Mouse (Mus musculus): ENCODE measurements around the gene Coro2b. TPM values are rescaled to one million over a fixed set of nuclear protein-coding genes. Genes with fewer than 3 reads are reported as not detected.

The Coro2b gene
- polyA plus RNA-seq (2014; fragmentation: Nextera tagmentation; extraction: Ambion mirVana) = 11.1 and 12.3 TPM in 2 replicates

- H3K36me3 ChIP-seq (ENCODE audit: control insufficient read depth, insufficient read depth, low read length) = no peaks in the 10 kb centered on the region
- peak within 1 kb of the TSS; percentile 83 for H3K9ac ChIP-seq (ENCODE audit: low read depth, low read length)
- H3K4me2 ChIP-seq (ENCODE audit: low read depth, low read length) = peak within 1 kb of the TSS; percentile 97
- no peaks in the 10 kb centered on the region for H3K9me3 ChIP-seq (ENCODE audit: control insufficient read depth, low read length)
- WGBS = 6% methylated on average over 12 of the region's 74 CpGs
- ATAC-seq (ENCODE audit: low read depth) = peak; percentile 54
- DNase-seq (ENCODE audit: low spot score) = peak; percentile 83
- H3K4me1 ChIP-seq (ENCODE audit: control insufficient read depth, insufficient read depth, low read length) = peaks cover 26% of the 10 kb centered on the region
- H3K4me3 ChIP-seq (ENCODE audit: low read depth, low read length) = peak within 1 kb of the TSS; percentile 68
- H3K27ac ChIP-seq (replicated peaks; ENCODE audit: low read depth, low read length) = peak within 1 kb of the TSS; percentile 76
- H3K27me3 ChIP-seq (replicated peaks; ENCODE audit: control insufficient read depth, insufficient read depth, low read length) = no peaks in the 10 kb centered on the region
These were observed at the start of gene Coro2b for GRCm38 (mm10) chr9:62536655-62537631. Gene Coro2b (minus strand): TSS chr9:62537044.

GRCm38 (mm10) chr9:62577558-62577957 is 40.7 kb upstream of the Coro2b start:
- H3K4me1 ChIP-seq (ENCODE audit: control insufficient read depth, insufficient read depth, low read length) = no peaks in the 10 kb centered on the region
- WGBS = 38% methylated on average over 1 of the region's 1 CpGs
- no peak for ATAC-seq (ENCODE audit: low read depth)

GRCm38 (mm10) chr9:62569121-62569520 is 32.3 kb upstream of the Coro2b start:
- whole genome bisulfite sequencing = 80% methylated on average over 6 of the region's 6 CpGs
- no peaks in the 10 kb centered on the region for H3K27me3 ChIP-seq (replicated peaks; ENCODE audit: control insufficient read depth, insufficient read depth, low read length)
- no peaks in the 10 kb centered on the region for H3K4me1 ChIP-seq (ENCODE audit: control insufficient read depth, insufficient read depth, low read length)
- DNase-seq (ENCODE audit: low spot score) (no peak), ATAC-seq (ENCODE audit: low read depth) (no peak)
- H3K4me3 ChIP-seq (ENCODE audit: low read depth, low read length) = no peak overlapping the region
- no peak overlapping the region for H3K9ac ChIP-seq (ENCODE audit: low read depth, low read length)
- no peak overlapping the region for H3K4me2 ChIP-seq (ENCODE audit: low read depth, low read length)
- H3K9me3 ChIP-seq (ENCODE audit: control insufficient read depth, low read length) = no peaks in the 10 kb centered on the region
- H3K27ac ChIP-seq (replicated peaks; ENCODE audit: low read depth, low read length) = no peak overlapping the region
- no peaks in the 10 kb centered on the region for H3K36me3 ChIP-seq (ENCODE audit: control insufficient read depth, insufficient read depth, low read length)

More at GRCm38 (mm10) chr9:62577558-62577957, 40.7 kb upstream of the Coro2b start:
- Histone ChIP-seq H3K9ac (ENCODE audit: low read depth, low read length) (no peak overlapping the region), H3K4me3 (ENCODE audit: low read depth, low read length) (no peak overlapping the region), H3K27me3 (replicated peaks; ENCODE audit: control insufficient read depth, insufficient read depth, low read length) (no peaks in the 10 kb centered on the region), H3K4me2 (ENCODE audit: low read depth, low read length) (no peak overlapping the region), H3K36me3 (ENCODE audit: control insufficient read depth, insufficient read depth, low read length) (no peaks in the 10 kb centered on the region), H3K27ac (replicated peaks; ENCODE audit: low read depth, low read length) (no peak overlapping the region), H3K9me3 (ENCODE audit: control insufficient read depth, low read length) (no peaks in the 10 kb centered on the region)
- DNase-seq (ENCODE audit: low spot score) = no peak

- no peak for DNase-seq (ENCODE audit: low spot score)
- Histone ChIP-seq H3K4me3 (ENCODE audit: low read depth, low read length) (no peak overlapping the region), H3K4me1 (ENCODE audit: control insufficient read depth, insufficient read depth, low read length) (no peaks in the 10 kb centered on the region), H3K9me3 (ENCODE audit: control insufficient read depth, low read length) (no peaks in the 10 kb centered on the region), H3K27me3 (replicated peaks; ENCODE audit: control insufficient read depth, insufficient read depth, low read length) (no peaks in the 10 kb centered on the region), H3K9ac (ENCODE audit: low read depth, low read length) (no peak overlapping the region), H3K4me2 (ENCODE audit: low read depth, low read length) (no peak overlapping the region), H3K27ac (replicated peaks; ENCODE audit: low read depth, low read length) (no peak overlapping the region), H3K36me3 (ENCODE audit: control insufficient read depth, insufficient read depth, low read length) (no peaks in the 10 kb centered on the region)
- no peak for ATAC-seq (ENCODE audit: low read depth)
- WGBS = 81% methylated on average over 1 of the region's 1 CpGs
These were observed 31.0 kb upstream of the Coro2b start for GRCm38 (mm10) chr9:62567818-62568217.

GRCm38 (mm10) chr9:62562236-62562635 is 25.4 kb upstream of the Coro2b start:
- Histone ChIP-seq H3K9me3 (ENCODE audit: control insufficient read depth, low read length) (no peaks in the 10 kb centered on the region), H3K4me1 (ENCODE audit: control insufficient read depth, insufficient read depth, low read length) (no peaks in the 10 kb centered on the region), H3K36me3 (ENCODE audit: control insufficient read depth, insufficient read depth, low read length) (no peaks in the 10 kb centered on the region), H3K27ac (replicated peaks; ENCODE audit: low read depth, low read length) (no peak overlapping the region), H3K4me2 (ENCODE audit: low read depth, low read length) (no peak overlapping the region), H3K4me3 (ENCODE audit: low read depth, low read length) (no peak overlapping the region), H3K9ac (ENCODE audit: low read depth, low read length) (no peak overlapping the region), H3K27me3 (replicated peaks; ENCODE audit: control insufficient read depth, insufficient read depth, low read length) (no peaks in the 10 kb centered on the region)
- no peak for DNase-seq (ENCODE audit: low spot score)
- 87% methylated on average over 6 of the region's 6 CpGs for WGBS
- ATAC-seq (ENCODE audit: low read depth) = no peak

GRCm38 (mm10) chr9:62560432-62560831 is 23.6 kb upstream of the Coro2b start:
- Histone ChIP-seq H3K4me1 (ENCODE audit: control insufficient read depth, insufficient read depth, low read length) (no peaks in the 10 kb centered on the region), H3K9ac (ENCODE audit: low read depth, low read length) (no peak overlapping the region), H3K4me3 (ENCODE audit: low read depth, low read length) (no peak overlapping the region), H3K4me2 (ENCODE audit: low read depth, low read length) (no peak overlapping the region), H3K36me3 (ENCODE audit: control insufficient read depth, insufficient read depth, low read length) (no peaks in the 10 kb centered on the region), H3K9me3 (ENCODE audit: control insufficient read depth, low read length) (no peaks in the 10 kb centered on the region), H3K27ac (replicated peaks; ENCODE audit: low read depth, low read length) (no peak overlapping the region), H3K27me3 (replicated peaks; ENCODE audit: control insufficient read depth, insufficient read depth, low read length) (no peaks in the 10 kb centered on the region)
- WGBS = 87% methylated on average over 4 of the region's 4 CpGs
- no peak for ATAC-seq (ENCODE audit: low read depth)
- DNase-seq (ENCODE audit: low spot score) = no peak

GRCm38 (mm10) chr9:62560006-62560405 is 23.2 kb upstream of the Coro2b start:
- no peak for ATAC-seq (ENCODE audit: low read depth)
- Histone ChIP-seq H3K36me3 (ENCODE audit: control insufficient read depth, insufficient read depth, low read length) (no peaks in the 10 kb centered on the region), H3K9ac (ENCODE audit: low read depth, low read length) (no peak overlapping the region), H3K4me2 (ENCODE audit: low read depth, low read length) (no peak overlapping the region), H3K4me1 (ENCODE audit: control insufficient read depth, insufficient read depth, low read length) (no peaks in the 10 kb centered on the region), H3K9me3 (ENCODE audit: control insufficient read depth, low read length) (no peaks in the 10 kb centered on the region), H3K27ac (replicated peaks; ENCODE audit: low read depth, low read length) (no peak overlapping the region), H3K4me3 (ENCODE audit: low read depth, low read length) (no peak overlapping the region), H3K27me3 (replicated peaks; ENCODE audit: control insufficient read depth, insufficient read depth, low read length) (no peaks in the 10 kb centered on the region)
- no peak for DNase-seq (ENCODE audit: low spot score)
- 65% methylated on average over 5 of the region's 5 CpGs for WGBS

GRCm38 (mm10) chr9:62559446-62559845 is 22.6 kb upstream of the Coro2b start:
- Histone ChIP-seq H3K4me1 (ENCODE audit: control insufficient read depth, insufficient read depth, low read length) (no peaks in the 10 kb centered on the region), H3K9ac (ENCODE audit: low read depth, low read length) (no peak overlapping the region), H3K27me3 (replicated peaks; ENCODE audit: control insufficient read depth, insufficient read depth, low read length) (no peaks in the 10 kb centered on the region), H3K4me2 (ENCODE audit: low read depth, low read length) (no peak overlapping the region), H3K27ac (replicated peaks; ENCODE audit: low read depth, low read length) (no peak overlapping the region), H3K9me3 (ENCODE audit: control insufficient read depth, low read length) (no peaks in the 10 kb centered on the region), H3K36me3 (ENCODE audit: control insufficient read depth, insufficient read depth, low read length) (no peaks in the 10 kb centered on the region), H3K4me3 (ENCODE audit: low read depth, low read length) (no peak overlapping the region)
- DNase-seq (ENCODE audit: low spot score) = no peak
- ATAC-seq (ENCODE audit: low read depth) = no peak
- 76% methylated on average over 3 of the region's 3 CpGs for WGBS

GRCm38 (mm10) chr9:62558058-62558457 is 21.2 kb upstream of the Coro2b start:
- Histone ChIP-seq H3K4me3 (ENCODE audit: low read depth, low read length) (no peak overlapping the region), H3K27ac (replicated peaks; ENCODE audit: low read depth, low read length) (no peak overlapping the region), H3K4me2 (ENCODE audit: low read depth, low read length) (no peak overlapping the region), H3K4me1 (ENCODE audit: control insufficient read depth, insufficient read depth, low read length) (no peaks in the 10 kb centered on the region), H3K27me3 (replicated peaks; ENCODE audit: control insufficient read depth, insufficient read depth, low read length) (no peaks in the 10 kb centered on the region), H3K9me3 (ENCODE audit: control insufficient read depth, low read length) (no peaks in the 10 kb centered on the region), H3K36me3 (ENCODE audit: control insufficient read depth, insufficient read depth, low read length) (no peaks in the 10 kb centered on the region), H3K9ac (ENCODE audit: low read depth, low read length) (no peak overlapping the region)
- no peak for DNase-seq (ENCODE audit: low spot score)
- ATAC-seq (ENCODE audit: low read depth) = no peak
- WGBS = 90% methylated on average over 8 of the region's 8 CpGs
